Mouse (Mus musculus) liver (tissue): ENCODE measurements around the gene Frs2.
A peak's percentile ranks its signal among the peaks of the same experiment; 100 is the strongest.
"Not testable (repeated sequence)": the region's sequence is repeated elsewhere in the genome, so short reads cannot be mapped to it uniquely, and the experiment has no call there.

Source experiments
- DNase-seq: peaks from one replicate; pipeline ENCODE4 v3.0.0-alpha.2; 2020; ENCODE audit warnings: mixed read lengths

The Frs2 gene

DNA sequence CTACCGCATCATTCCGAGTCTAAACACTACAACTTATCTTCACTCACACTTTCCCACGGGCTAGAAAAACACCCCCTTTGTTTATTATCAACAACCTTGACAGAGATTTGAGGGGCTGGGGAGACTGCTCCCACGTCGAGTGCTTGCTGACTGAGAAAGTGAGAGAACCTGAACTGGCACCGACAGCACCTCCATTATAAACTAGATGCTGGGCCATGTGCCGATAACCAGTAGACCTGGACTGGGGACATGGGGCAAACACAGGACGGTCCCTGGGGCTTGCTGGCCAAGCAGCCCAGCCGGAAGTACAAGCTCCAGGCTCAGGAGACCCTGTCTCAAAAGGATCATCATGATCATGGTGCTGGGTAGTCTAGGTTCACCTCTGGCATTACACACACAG is 1.9 kb downstream of the Frs2 start:
- no peak for DNase-seq

DNA sequence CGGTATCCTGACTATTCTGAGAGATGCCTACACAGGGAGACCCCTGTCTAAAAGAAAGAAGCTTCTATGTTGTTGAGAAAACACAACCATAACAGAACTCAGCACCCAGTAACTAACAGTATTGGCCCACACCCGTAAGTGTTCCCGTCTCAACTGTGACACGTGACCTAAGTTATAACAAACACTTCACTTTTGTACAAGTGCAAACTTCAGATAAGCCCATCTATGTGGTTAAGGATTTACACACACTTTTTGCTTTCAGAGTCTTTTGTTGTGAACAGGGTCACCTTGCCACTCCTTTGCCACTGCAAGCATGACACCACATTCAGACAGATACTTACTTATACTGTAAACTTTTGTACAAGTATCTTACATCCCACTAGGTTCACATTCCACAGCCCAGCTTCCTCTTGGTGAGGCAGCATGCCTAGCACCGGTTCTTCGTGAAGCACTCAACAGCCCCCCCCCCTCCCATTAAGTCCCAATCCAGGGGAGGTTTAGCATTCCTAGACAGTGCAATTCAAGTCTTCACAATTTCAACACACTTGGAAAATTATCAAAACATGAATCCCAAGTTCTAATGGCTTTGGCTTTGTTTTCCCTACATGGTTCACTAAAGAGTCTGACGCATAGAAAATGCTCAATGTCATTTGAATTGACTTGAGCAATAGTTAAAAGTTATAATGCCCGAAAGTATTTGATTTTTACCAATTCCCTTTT is 2.6 kb downstream of the Frs2 start:
- no peak for DNase-seq

DNA sequence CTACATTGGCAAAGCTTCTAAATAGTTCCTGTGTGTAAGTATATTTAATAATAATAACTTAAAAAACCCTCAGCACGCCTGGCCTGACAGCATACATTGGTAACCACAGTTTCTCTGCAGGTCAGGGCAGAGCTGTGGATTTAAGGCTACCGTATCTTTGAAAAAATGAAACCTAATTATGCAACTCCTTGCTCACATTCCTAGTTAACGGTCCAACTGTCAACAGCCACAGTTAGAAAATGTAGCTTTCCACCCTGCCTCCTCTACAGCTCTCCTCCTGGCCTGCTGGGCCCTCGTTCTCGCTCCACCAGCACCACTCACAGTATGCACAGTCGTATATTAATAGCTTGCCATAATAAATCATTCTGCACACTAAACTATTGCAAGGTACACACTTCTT is 3.7 kb downstream of the Frs2 start:
- no peak for DNase-seq

DNA sequence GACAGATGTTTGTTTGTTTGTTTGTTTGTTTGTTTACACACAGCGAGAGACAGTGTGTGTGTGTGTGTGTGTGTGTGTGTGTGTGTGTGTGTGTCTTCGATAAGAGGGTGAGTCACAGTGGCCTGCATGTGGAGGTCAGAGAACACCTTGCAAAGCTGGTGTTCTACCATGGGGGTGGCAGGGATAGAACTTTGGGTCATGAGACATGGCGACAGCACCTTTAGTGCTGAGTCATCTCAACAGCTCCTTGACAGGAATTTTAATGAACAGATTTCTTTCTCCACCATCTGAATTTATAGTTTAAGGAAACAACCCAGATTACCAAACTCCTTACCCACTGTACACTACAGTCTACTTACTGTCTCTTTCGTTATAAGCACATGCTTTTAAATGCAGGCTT is 4.3 kb downstream of the Frs2 start:
- no peak for DNase-seq

DNA sequence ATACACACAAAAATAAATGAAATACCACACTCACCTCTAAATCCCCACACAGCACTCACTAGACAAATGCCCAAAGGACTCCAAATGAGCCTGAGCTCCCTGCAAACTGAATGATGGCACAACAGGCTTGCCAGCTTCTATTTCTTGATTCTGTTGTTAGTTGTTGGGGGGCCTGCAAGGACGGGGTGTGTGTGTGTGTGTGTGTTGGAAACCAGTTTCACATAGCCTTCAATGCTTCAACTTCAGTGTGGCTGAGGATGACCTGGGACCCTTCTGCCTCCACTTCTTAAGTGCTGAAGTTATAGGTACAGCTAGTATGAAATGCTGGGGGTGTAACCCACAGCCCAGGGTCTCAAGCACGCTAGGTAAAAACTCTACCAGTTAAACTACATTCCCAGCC is 5.0 kb downstream of the Frs2 start:
- DNase-seq = no peak

DNA sequence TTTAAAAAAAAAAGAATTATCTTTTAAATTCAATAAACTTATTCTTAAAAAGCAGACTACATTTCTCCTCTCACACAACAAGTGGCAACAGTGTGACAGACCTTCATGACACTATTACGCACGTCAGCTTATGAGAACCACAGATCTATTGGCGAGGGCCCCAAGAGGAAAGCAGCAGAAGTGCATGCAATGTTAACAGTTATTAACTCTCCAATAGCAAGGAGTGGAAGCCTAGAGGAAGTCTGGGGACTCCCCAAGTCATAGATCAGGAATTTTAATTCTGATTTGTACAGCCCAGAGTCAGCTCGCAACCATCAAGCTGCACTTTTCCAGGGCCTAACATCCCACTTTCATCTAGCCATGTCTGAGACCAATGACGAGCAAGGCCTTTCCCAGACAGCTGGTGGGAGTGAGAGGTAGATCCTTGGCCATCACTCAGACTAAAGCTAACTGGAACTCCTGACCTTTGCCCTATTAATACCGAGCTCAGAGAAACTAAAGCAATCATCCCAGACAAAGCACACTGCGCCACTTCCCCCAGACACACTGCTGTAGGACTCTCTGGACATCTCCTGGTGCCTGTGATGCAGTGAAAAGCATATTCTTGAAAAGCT is 6.3 kb downstream of the Frs2 start:
- no peak for DNase-seq

DNA sequence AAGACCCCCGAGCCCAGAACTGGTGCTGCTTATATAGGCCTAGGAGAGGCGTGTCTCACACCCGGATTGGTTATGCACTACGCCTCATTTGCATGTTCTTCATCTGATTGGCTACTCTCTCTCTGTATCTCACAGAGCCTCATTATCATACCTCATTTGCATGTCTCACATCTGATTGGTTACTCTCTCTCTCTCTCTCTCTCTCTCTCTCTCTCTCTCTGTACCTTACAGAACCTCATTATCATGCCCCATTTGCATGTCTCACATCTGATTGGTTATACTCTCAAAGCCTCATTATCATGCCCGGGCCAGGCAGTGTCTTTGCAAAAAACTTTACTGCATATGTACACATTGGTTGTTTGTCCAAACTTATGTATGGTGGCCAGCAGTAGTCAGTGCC is 16.8 kb downstream of the Frs2 start:
- DNase-seq = not testable (repeated sequence)

DNA sequence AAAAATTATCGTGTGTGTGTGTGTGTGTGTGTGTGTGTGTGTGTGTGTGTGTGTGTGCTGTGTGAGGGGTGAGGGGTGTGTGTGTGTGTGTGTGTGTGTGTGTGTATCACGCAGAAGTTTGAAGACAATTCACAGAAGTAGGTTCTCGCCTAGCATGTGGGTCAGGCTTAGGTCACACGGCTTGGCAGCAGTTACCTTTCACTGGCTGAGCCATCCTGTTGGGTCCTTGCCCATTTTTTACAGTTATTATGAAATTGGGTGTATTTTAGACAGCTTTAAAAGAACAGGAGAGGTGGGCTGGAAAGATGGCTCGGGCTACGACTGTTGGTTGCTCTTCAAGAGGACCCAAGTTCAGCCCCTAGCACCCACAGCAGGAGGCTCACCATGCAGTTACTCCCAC is 18.3 kb downstream of the Frs2 start:
- DNase-seq = no peak

DNA sequence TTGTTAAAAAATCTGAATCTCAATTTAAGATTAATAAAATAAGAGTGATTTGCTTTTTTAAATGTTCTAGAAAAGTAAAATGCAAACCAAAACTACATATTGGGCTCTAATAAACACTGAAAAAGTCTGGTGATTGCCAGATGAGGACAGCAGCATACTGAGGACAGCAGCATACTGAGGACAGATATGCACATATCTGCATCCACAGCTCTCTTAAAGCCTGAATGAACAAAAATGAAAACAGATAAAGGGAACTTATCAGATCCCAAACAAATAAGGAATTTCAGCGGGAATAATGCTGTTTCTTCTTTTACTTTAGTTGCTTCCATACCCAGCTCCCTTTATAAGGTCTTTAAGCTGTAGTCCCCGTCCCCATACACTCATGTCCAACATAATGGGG is 19.6 kb downstream of the Frs2 start:
- DNase-seq = no peak

DNA sequence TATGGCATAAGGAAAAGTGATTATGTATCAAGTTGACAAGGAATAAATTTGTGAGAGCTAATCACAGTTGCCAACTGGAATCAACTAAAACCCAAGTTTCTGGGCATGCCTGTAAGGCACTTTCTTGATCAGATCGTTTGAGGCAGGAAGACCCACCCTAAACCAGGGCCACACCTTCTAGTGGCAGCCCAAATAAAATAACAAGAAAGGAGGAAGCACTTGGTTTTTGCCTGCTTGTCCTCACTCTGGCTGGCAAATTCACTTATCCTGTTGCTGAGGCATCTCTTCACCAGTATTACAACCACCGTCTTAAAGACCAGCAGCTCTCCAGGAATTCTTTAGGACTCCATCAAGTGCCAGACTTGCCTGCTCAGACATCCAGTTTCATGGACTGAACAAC is 20.9 kb downstream of the Frs2 start:
- DNase-seq = no peak

DNA sequence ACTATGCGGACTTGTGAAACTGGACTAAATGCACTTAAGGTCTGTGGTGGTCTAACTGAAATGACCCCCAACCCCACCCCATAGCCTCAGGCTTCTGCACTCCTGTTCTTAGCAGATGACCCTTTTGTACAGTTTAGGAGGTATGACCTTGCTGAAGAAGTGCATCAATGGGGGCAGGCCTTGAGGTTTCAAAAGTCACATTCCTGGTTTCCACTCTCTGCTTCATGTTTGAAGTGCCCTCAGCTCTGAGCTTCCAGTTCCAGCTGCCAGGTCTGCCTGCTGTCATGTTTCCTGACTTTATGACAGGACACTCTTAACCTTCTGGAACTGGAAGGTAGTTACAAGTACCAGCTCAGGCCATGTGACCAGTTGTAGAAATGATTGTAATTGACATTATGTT is 21.6 kb downstream of the Frs2 start:
- no peak for DNase-seq

DNA sequence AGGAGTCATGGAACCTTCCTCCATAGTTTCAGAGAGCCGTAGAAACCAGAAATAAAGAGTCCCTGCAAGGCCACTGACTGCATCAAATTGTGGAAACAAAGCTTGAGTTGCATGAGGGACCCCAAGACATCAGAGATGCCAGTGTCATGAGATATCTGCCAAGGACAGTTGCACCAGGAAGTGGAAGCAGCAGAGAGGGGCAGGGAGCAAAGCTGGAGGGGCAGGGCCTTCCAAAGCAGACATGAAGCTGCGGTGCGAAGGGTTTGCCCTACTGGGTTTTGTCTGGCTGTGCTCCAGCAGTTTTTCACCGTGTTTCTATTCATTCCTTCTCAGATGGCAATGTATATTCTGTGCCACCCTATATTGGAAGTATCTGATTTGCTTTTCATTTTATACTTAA is 22.1 kb downstream of the Frs2 start:
- DNase-seq = no peak

DNA sequence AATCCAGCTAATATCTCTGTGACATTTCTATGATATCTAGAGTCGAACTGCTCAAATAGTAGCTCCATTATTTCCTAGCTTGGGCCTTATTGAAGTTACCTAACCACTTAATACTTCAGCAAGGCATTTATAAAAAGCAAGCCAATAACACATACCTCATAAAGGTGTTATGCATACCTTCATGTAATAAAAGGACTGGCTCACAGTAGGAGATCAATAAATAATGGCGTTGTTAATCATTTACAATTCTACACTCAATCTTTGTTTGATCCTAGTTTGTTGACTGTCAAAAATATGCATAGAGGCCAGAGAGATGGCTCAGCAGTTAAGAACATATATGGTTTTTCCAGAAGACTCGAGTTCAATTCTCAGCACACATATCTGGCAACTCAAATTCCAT is 26.9 kb downstream of the Frs2 start:
- DNase-seq = no peak

DNA sequence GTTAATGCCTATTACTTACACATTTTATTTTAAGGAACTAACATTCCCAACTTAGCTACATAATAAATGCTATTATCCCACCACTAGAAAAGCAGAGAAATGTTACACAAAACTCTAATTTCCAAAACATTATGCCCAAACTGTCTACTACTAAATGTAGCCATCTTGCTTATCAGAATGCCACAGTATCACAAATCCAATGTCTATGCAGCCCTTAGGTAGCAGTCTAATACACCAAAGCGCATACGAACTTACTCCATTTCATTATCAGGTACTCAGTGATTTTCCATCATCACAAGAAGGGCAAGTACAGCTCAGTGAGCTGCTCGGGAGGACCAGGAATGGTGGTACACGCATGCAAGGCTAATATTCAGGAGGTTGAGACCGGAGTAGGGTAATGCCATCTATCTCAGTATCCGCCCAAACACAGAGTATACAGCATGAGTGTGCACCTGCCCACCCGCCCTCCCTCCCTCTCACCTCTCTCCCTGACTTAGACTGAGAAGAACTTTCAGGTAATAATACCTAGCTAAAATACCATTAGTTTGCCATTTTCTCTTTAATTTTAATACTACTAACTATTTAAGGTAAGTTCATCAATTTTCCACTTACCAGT is 28.2 kb downstream of the Frs2 start:
- DNase-seq = peak; percentile 43

DNA sequence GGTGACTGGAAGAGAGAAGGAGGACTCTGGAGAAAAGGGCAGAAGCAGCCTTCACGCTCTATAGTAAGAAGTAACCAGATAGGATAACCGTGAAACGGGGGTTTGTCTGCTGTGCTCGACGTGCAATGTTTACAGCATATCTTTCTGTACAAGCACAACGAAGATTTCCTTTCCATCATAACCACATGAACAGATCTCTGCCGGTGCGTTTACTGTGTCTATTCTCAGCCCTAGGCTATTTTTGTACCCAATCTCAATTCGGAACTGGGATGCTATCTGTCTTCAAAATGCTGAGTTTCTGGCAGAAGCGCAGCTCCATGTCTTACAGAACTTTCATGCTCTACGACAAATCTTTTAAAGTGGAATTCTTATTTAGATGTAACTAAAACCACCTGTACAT is 28.8 kb downstream of the Frs2 start:
- no peak for DNase-seq

DNA sequence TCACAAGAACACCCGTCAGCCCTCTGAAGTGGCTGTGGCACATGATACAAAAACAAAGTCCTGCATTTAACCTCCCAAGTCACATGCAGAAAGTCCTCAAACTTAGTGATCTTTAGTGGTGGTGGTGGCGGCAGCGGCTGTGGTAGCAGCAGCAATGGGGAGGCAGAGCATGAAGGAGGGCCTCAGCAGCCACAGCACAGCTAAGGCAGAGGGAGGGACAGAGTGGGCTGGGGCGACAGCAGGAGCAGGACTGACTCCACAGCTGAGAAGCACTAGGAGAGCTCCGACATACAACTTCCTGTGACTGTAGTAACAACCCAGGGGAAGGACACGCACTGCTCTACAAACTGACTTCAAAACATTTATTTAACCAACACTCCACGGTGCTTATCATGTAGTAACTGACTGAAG is 29.9 kb downstream of the Frs2 start:
- DNase-seq = no peak

DNA sequence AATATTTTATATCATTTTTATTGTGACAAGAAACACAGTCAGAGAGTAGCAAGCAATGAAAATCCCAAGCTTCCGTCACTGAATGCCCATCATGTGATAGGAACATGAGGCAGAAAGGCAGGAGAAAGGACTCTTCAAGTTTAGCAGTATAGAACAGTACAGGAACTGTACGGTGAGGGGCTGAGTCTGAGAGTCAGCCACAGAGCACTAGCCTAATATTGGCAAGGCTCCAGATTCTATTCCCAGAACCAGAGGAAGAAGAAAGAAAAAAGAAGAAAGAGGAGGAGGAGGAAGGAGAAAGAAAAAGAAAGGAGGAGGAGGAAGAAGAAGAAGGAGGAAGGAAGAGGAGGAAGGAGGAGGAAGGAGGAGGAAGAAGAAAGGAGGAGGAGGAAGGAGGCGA is 32.7 kb downstream of the Frs2 start:
- DNase-seq = no peak

DNA sequence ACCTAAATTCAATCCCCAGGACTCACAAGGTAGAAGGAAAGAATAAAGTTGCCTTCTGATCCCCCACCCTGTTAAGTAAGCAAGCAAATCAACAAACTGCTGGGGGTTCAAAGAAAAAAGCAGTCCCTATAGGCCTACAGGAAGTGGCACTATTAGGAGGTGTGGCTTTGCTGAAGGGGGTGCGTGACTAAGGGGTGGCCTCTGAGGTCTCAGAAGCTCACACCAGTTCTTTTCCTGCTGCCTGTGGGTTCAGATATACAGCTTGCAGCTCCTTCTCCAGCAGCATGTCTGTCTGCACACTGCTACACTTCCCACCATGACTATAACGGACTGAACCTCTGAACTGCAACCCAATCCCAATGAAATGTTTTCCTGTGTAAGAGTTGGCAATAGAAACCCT is 35.8 kb downstream of the Frs2 start:
- DNase-seq = peak; percentile 74

DNA sequence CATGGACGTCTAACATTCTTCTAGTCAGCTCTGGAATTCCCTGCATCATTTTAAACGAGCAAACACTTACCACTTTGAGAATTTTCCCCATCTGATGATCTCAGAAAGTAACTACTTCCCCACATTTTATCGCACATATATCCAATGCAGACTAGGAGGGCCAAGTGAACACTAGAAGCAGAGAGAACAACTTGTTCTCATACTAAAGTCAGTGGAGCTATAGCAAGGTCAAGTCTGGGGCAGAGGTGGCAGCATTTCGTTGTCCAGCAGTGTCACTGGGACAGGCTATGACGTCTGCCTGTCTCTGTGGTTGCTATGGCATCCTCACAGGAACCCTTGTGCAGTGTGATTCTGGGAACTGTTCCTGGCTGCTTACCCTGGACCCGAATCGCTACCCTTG is 36.9 kb downstream of the Frs2 start:
- no peak for DNase-seq

DNA sequence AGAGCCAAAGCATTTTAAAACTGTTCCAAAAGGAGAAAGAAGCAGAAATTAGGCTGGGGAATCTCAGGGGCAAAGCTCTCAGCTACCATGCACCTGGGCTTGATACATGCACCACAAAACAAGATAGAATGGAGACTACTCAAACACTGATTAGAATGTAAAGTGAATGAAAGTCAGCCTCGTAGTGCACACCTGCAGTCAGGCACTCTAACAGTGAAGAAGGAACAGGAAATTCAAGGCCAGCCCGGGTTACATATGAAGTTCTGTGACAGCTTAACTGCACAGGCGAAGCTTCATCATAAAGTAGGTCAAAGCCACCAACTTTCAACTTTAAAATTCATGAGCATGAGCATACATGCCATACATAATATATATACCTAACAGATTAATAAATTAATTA is 38.1 kb downstream of the Frs2 start:
- no peak for DNase-seq

DNA sequence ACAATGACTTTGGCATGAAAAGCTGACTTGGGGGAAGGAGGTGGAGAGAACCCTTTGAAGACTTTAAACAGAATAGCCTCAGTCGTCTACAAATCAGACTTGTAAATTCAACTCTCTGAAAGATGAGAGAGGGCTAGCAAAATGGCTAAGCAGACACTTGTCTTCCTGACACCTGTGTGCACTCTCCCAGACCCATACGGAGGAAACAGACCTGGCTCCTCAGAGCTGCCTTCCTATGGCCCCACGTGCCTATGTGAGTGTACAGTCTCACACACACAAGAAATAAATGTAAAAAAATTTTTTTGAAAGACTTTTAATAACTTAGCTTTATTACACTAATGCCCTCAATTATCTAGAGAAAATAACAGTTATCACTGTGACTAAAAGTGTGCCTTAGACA is 41.6 kb downstream of the Frs2 start:
- no peak for DNase-seq

DNA sequence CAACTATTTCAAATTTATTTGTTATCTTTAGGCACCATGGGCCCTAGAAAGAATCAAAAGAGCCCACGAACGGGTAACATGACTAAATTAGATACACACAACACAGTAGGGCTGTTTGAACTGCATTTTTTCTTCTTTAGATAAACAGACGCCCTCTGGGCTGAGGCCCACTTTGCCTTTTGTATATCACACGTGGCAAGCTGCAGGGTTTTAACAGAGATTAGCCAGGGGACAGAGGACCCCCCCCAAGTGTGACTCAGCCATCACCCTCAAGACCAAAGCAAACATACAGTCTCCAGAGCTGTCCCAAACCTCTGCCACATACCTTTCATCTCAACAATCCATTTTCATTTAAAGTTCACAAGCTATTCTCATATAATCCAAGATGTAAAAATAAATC is 42.1 kb downstream of the Frs2 start:
- peak; percentile 87 for DNase-seq

DNA sequence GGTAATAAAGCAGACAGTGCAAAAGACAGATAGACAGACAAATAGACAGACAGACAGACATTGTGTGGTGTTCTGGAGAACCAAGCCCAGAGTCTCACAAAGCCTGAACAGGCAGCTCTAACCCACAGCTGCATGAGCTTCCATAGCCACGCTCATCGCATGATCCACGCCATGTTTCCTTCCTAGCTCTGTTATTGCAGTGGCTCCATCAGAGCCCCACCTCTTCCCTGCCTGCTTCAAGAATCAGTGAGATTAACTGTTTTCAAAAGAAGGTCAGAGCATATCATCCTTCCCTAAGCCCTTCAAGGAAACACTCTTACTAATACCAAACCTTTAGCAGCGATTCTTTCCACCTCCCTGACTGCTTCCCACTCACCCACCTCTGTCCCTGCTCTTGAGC is 43.3 kb downstream of the Frs2 start:
- DNase-seq = peak; percentile 72

DNA sequence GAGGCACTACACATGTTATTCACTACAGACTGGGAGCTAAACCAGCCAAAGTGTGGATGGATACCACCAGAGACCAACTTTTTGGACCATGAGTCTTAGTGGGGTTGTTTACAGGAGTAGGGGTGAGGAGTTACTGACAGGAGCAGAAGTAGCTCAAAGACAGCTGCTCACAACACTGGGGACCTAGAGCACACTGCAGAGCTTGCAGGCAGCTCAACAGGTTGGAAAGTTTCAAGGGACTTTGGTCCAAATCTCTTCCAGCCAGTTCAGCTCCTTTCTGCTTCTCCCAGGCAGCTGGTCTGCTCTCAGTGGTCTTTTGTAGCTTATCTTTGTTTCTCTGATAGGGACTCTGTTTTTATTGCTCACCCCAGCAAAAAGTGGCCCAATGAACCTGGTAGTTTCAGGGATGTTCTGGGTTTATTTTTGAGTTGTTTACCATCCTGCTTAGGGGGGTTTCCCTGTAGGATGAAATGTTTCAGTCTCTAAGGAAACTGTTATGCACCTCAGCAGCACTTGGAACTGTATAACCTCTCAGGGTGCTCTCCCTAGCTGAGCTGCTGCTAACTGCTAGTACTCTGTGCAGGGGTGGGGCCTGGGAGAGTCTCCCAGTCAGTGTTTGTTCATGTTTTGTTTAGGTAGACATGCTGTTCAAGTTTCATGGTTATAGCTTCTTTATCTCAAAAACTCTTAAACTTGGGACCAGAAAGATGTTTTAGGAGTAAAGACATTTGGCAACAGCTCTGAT is 44.3 kb downstream of the Frs2 start:
- peak; percentile 79 for DNase-seq
